In genomic region chr7:141562852-141563427, GRCm38 (mm10) we compare ENCODE assay signal across 8 mouse cellular contexts. TPM values are rescaled to one million over a fixed set of nuclear protein-coding genes. Genes with fewer than 3 reads are reported as not detected.
A peak's percentile ranks its signal among the peaks of the same experiment; 100 is the strongest.
DNase-seq lines count a peak whose midpoint lies in the region; ATAC-seq and TF ChIP-seq lines count a peak whose summit lies in the region.

No protein-coding gene starts in this region.

- DNase-seq in MEL (ENCODE audit: low read depth, low spot score): peak; percentile 51
- DNase-seq in heart, postnatal 14 days: peak; percentile 48 to 56
- DNase-seq in kidney, postnatal 4 days: peak; percentile 63 to 71
- DNase-seq in lung, embryonic 14.5 days: peak; percentile 73
- DNase-seq in right cerebral cortex, adult 18-20 months: peak; percentile 64
- peak; percentile 51 to 69 for DNase-seq in urinary bladder, postnatal 36 days (ENCODE audit: low spot score in 2 of 2)

- peak; percentile 10; the same call in 1 of the 2 replicates for ATAC-seq in cerebellum, adult (ENCODE audit: insufficient number of reproducible peaks, low FRiP score, low TSS enrichment)
- ATAC-seq in forebrain, embryonic 15.5 days (replicated peaks): peak; percentile 34
- peak; percentile 26; the same call in 1 of the 2 replicates for ATAC-seq in lung, embryonic 14.5 days (ENCODE audit: insufficient read depth)

- peaks cover 0 to 33% of the 10 kb centered on the region in 2 experiments; a peak in 3 of 4 replicates for H3K36me3 ChIP-seq in MEL (ENCODE audit: control insufficient read depth in 1 of 2, insufficient read depth in 2 of 2, low read length in 2 of 2)
- H3K36me3 ChIP-seq in forebrain, embryonic 15.5 days: no peaks in the 10 kb centered on the region
- peaks cover 9% of the 10 kb centered on the region for H3K36me3 ChIP-seq in lung, embryonic 14.5 days (ENCODE audit: insufficient read depth)

- TF ChIP-seq EP300 in MEL (IDR thresholded peaks at IDR 0.05; ENCODE audit: low read depth in 1 of 2, low read length in 2 of 2): peak; percentile 19 to 44; a peak in 2 of 4 replicates

- H3K79me2 ChIP-seq in MEL (ENCODE audit: control insufficient read depth, insufficient read depth, low read length, poor library complexity): peaks cover 41% of the 10 kb centered on the region

- no peak for TF ChIP-seq POLR2A in MEL (IDR thresholded peaks at IDR 0.05; ENCODE audit: control insufficient read depth in 1 of 2, insufficient read depth in 1 of 2, low read depth in 1 of 2, low read length in 2 of 2, poor library complexity in 1 of 2)

- no peak overlapping the region for H3K27ac ChIP-seq in MEL (ENCODE audit: control insufficient read depth, low read depth, low read length)
- H3K27ac ChIP-seq in forebrain, embryonic 15.5 days (replicated peaks): peak overlapping the region; percentile 83
- H3K27ac ChIP-seq in lung, embryonic 14.5 days (ENCODE audit: low read depth): 0 out of 2 replicates have a peak overlapping the region, but pooled peaks have one; percentile 44

- H3K4me1 ChIP-seq in MEL (ENCODE audit: control insufficient read depth in 1 of 2, insufficient read depth in 2 of 2, low read length in 2 of 2): peaks cover 20 to 34% of the 10 kb centered on the region in 2 experiments
- H3K4me1 ChIP-seq in forebrain, embryonic 15.5 days: peaks cover 37% of the 10 kb centered on the region
- H3K4me1 ChIP-seq in lung, embryonic 14.5 days (ENCODE audit: insufficient read depth): no peaks in the 10 kb centered on the region

- under 1% methylated on average over 21 of the region's 21 CpGs for WGBS in forebrain, embryonic 15.5 days
- 1% methylated on average over 21 of the region's 21 CpGs for WGBS in lung, embryonic 14.5 days

- no peaks in the 10 kb centered on the region for H3K27me3 ChIP-seq in MEL (ENCODE audit: control insufficient read depth in 1 of 2, insufficient read depth in 2 of 2, low read length in 2 of 2)
- no peaks in the 10 kb centered on the region for H3K27me3 ChIP-seq in forebrain, embryonic 15.5 days
- no peaks in the 10 kb centered on the region for H3K27me3 ChIP-seq in lung, embryonic 14.5 days (ENCODE audit: insufficient read depth, low read length)

- intact Hi-C loops in heart, postnatal 14 days (cut with DNase I): loop anchor here (5.0 kb wide), 1 partner anchor 49 kb away; no protein-coding TSS in a partner anchor

- no peak for TF ChIP-seq RAD21 in MEL (IDR thresholded peaks at IDR 0.05; ENCODE audit: low read depth, low read length)

- H3K4me3 ChIP-seq in MEL (ENCODE audit: control insufficient read depth in 1 of 2, insufficient read depth in 1 of 2, low read depth in 2 of 2, low read length in 2 of 2): peak overlapping the region; percentile 89 to 94
- H3K4me3 ChIP-seq in forebrain, embryonic 15.5 days: peak overlapping the region; percentile 90
- peak overlapping the region; percentile 98 for H3K4me3 ChIP-seq in lung, embryonic 14.5 days (ENCODE audit: low read depth, low read length)

- H3K4me2 ChIP-seq in forebrain, embryonic 15.5 days (replicated peaks): peak overlapping the region; percentile 58
- H3K4me2 ChIP-seq in lung, embryonic 14.5 days: peak overlapping the region; percentile 90

- no peak for TF ChIP-seq CTCF in MEL (IDR thresholded peaks at IDR 0.05 in 2 of 3, conservative IDR thresholded peaks at IDR 0.05 in 1 of 3; ENCODE audit: control insufficient read depth in 1 of 3, insufficient read depth in 1 of 3, low read depth in 2 of 3, low read length in 3 of 3, poor library complexity in 1 of 3, severe bottlenecking in 1 of 3)
- no peak for TF ChIP-seq CTCF in lung, embryonic 14.5 days (IDR thresholded peaks at IDR 0.05; ENCODE audit: low read depth)

- peak overlapping the region; percentile 95 for H3K9ac ChIP-seq in MEL (ENCODE audit: control insufficient read depth, low read depth, low read length, poor library complexity, severe bottlenecking)
- H3K9ac ChIP-seq in forebrain, embryonic 15.5 days (replicated peaks): peak overlapping the region; percentile 97
- peak overlapping the region; percentile 97 for H3K9ac ChIP-seq in lung, embryonic 14.5 days

- H3K9me3 ChIP-seq in MEL (replicated peaks; ENCODE audit: insufficient read depth, low read length): no peaks in the 10 kb centered on the region
- no peaks in the 10 kb centered on the region for H3K9me3 ChIP-seq in forebrain, embryonic 15.5 days
- no peaks in the 10 kb centered on the region for H3K9me3 ChIP-seq in lung, embryonic 14.5 days (ENCODE audit: low read depth, low read length)

TF ChIP-seq in MEL, 35 proteins besides CTCF, POLR2A, EP300 and RAD21:
- TF ChIP-seq MYC (IDR thresholded peaks at IDR 0.05; ENCODE audit: low read depth, low read length) (no peak), CHD1 (IDR thresholded peaks at IDR 0.05; ENCODE audit: low read depth, low read length) (0 out of 2 replicates have a peak, but pooled peaks have one; percentile 11), USF1 (IDR thresholded peaks at IDR 0.05; ENCODE audit: low read depth, low read length) (no peak), MYB (IDR thresholded peaks at IDR 0.05; ENCODE audit: low read depth, low read length) (no peak), SMC3 (IDR thresholded peaks at IDR 0.05; ENCODE audit: low read depth, low read length) (no peak), JUND (IDR thresholded peaks at IDR 0.05; ENCODE audit: low read depth, low read length) (no peak), MXI1 (IDR thresholded peaks at IDR 0.05; ENCODE audit: low read depth, low read length) (no peak), GABPA (IDR thresholded peaks at IDR 0.05; ENCODE audit: low read depth, low read length) (no peak), GATA1 (IDR thresholded peaks at IDR 0.05; ENCODE audit: low read depth, low read length) (peak; percentile 41; the same call in 1 of the 2 replicates), TAL1 (IDR thresholded peaks at IDR 0.05; ENCODE audit: low read length) (no peak), ETS1 (IDR thresholded peaks at IDR 0.05; ENCODE audit: low read depth, low read length) (0 out of 2 replicates have a peak, but pooled peaks have one; percentile 18), MAFK (IDR thresholded peaks at IDR 0.05; ENCODE audit: borderline replicate concordance, low read depth, low read length) (no peak), HCFC1 (IDR thresholded peaks at IDR 0.05; ENCODE audit: low read depth, low read length) (no peak), NELFE (IDR thresholded peaks at IDR 0.05; ENCODE audit: low read depth, low read length) (no peak), TBP (IDR thresholded peaks at IDR 0.05; ENCODE audit: low read depth, low read length) (no peak), USF2 (IDR thresholded peaks at IDR 0.05; ENCODE audit: borderline replicate concordance in 1 of 2, insufficient read depth in 1 of 2, low read depth in 1 of 2, low read length in 2 of 2) (no peak), ZC3H11A (IDR thresholded peaks at IDR 0.05; ENCODE audit: low read depth, low read length) (no peak), ZKSCAN1 (IDR thresholded peaks at IDR 0.05; ENCODE audit: low read depth, low read length) (no peak), MAX (IDR thresholded peaks at IDR 0.05; ENCODE audit: low read length) (no peak)

RNA-seq across cellular contexts. Expression of gene Ap2a2, which starts 1.0 kb away (rescaled TPM):
- 59.5 and 60.6 TPM in 2 replicates for total RNA-seq in MEL (2012; rRNA removed)
- polyA plus RNA-seq in MEL (2012; ENCODE audit: insufficient read depth in 1 of 2, insufficient read length in 2 of 2, low read depth in 1 of 2, low replicate concordance in 2 of 2, missing spikeins in 1 of 2): 10 to 100 TPM; 34.7 to 67.9 TPM
- 106 and 110 TPM in 2 replicates for polyA plus RNA-seq in forebrain, embryonic 15.5 days (2015; fragmentation: Nextera tagmentation; extraction: Ambion mirVana)
- total RNA-seq in heart, postnatal 14 days (2021): 10 to 100 TPM; 51.4 to 52.2 TPM
- 63.1 and 67.6 TPM in 2 replicates for polyA plus RNA-seq in lung, embryonic 14.5 days (2014; fragmentation: Nextera tagmentation; extraction: Ambion mirVana)

RNA-seq across cellular contexts. Expression of gene Chid1, which starts 23.3 kb away (rescaled TPM):
- total RNA-seq in MEL (2012; rRNA removed): 36.1 and 36.3 TPM in 2 replicates
- polyA plus RNA-seq in MEL (2012; ENCODE audit: insufficient read depth in 1 of 2, insufficient read length in 2 of 2, low read depth in 1 of 2, low replicate concordance in 2 of 2, missing spikeins in 1 of 2): 10 to 100 TPM in 1 of 2 experiments, not detected in 1; 46.7 TPM
- 32.2 and 33.7 TPM in 2 replicates for polyA plus RNA-seq in forebrain, embryonic 15.5 days (2015; fragmentation: Nextera tagmentation; extraction: Ambion mirVana)
- 10 to 100 TPM; 42.6 to 42.8 TPM for total RNA-seq in heart, postnatal 14 days (2021)
- 33.0 and 35.9 TPM in 2 replicates for polyA plus RNA-seq in lung, embryonic 14.5 days (2014; fragmentation: Nextera tagmentation; extraction: Ambion mirVana)
